Mouse (Mus musculus) c-Kit-negative CD71-positive TER-119-positive erythroid progenitor cells, embryonic 14.5 days (primary cell): ENCODE measurements around the gene Lrrc27.

Source experiments
- DNase-seq: peaks from one replicate; pipeline ENCODE4 v3.0.0-alpha.2; 2013; ENCODE audit warnings: low read depth, low spot score

The Lrrc27 gene

GRCm38 (mm10) chr7:139239432-139239831 lies 26.6 kb downstream of the Lrrc27 start:
- no peak for DNase-seq

GRCm38 (mm10) chr7:139246086-139246485 lies 33.3 kb downstream of the Lrrc27 start:
- DNase-seq = no peak

- no peak for DNase-seq
These were observed 34.4 kb downstream of the Lrrc27 start for GRCm38 (mm10) chr7:139246931-139247880.

GRCm38 (mm10) chr7:139247881-139248614 lies 35.3 kb downstream of the Lrrc27 start, which contains the start of gene Pwwp2b:
Gene Pwwp2b, plus strand, starts transcription at chr7:139248482.
- DNase-seq = no peak

- no peak for DNase-seq
These were observed 36.0 kb downstream of the Lrrc27 start for GRCm38 (mm10) chr7:139248615-139249405.

GRCm38 (mm10) chr7:139249406-139250210 lies 36.8 kb downstream of the Lrrc27 start:
- no peak for DNase-seq

GRCm38 (mm10) chr7:139251881-139252301 lies 39.1 kb downstream of the Lrrc27 start:
- DNase-seq = no peak

- DNase-seq = no peak
These were observed 39.8 kb downstream of the Lrrc27 start for GRCm38 (mm10) chr7:139252566-139252965.

- no peak for DNase-seq
These were observed 40.2 kb downstream of the Lrrc27 start for GRCm38 (mm10) chr7:139252986-139253385.

GRCm38 (mm10) chr7:139253462-139253861 lies 40.7 kb downstream of the Lrrc27 start:
- DNase-seq = no peak

GRCm38 (mm10) chr7:139254626-139255025 lies 41.8 kb downstream of the Lrrc27 start:
- no peak for DNase-seq

GRCm38 (mm10) chr7:139257752-139258542 lies 45.2 kb downstream of the Lrrc27 start:
- DNase-seq = no peak

GRCm38 (mm10) chr7:139264337-139264736 lies 51.5 kb downstream of the Lrrc27 start:
- DNase-seq = no peak

GRCm38 (mm10) chr7:139265634-139266033 lies 52.8 kb downstream of the Lrrc27 start:
- DNase-seq = no peak

GRCm38 (mm10) chr7:139266431-139266830 lies 53.6 kb downstream of the Lrrc27 start:
- no peak for DNase-seq

- no peak for DNase-seq
These were observed 54.4 kb downstream of the Lrrc27 start for GRCm38 (mm10) chr7:139266886-139267870.

- no peak for DNase-seq
These were observed 58.0 kb downstream of the Lrrc27 start for GRCm38 (mm10) chr7:139270738-139271137.

- no peak for DNase-seq
These were observed 59.1 kb downstream of the Lrrc27 start for GRCm38 (mm10) chr7:139271871-139272270.
